Mouse (Mus musculus) intestine, postnatal 0 days (tissue): Measurements from ENCODE around the gene Rftn1. TPM values are rescaled to one million over a fixed set of nuclear protein-coding genes. Genes with fewer than 3 reads are reported as not detected.

ENCODE experiments used
- ATAC-seq: fragments of 200-750 bp; cut with Nextera tagmentation; 2 replicates; pipeline ENCODE4 v1.8.0; 2017; ENCODE audit warnings: mild to moderate bottlenecking, moderate TSS enrichment, moderate library complexity
- H3K27ac ChIP-seq: fragments of 300-500 bp; sonication (generic); 2 replicates; pipeline ENCODE4 v1.5.1; 2014; ENCODE audit warnings: mild to moderate bottlenecking, low read depth, low read length, moderate library complexity
- H3K27me3 ChIP-seq: fragments of 300-500 bp; sonication (generic); replicated peaks from 2 replicates; pipeline ENCODE4 v1.6.1; 2014; ENCODE audit warnings: low read length, mixed read lengths; ENCODE audit not compliant: control insufficient read depth, insufficient read depth
- H3K36me3 ChIP-seq: fragments of 300-500 bp; sonication (generic); 2 replicates; pipeline ENCODE4 v1.6.1; 2014; ENCODE audit warnings: mild to moderate bottlenecking, moderate library complexity; ENCODE audit not compliant: control insufficient read depth, insufficient read depth
- H3K4me1 ChIP-seq: fragments of 300-500 bp; sonication (generic); replicated peaks from 2 replicates; pipeline ENCODE4 v1.6.1; 2014; ENCODE audit warnings: antibody characterized with exemption, low read length, mixed read lengths; ENCODE audit not compliant: control insufficient read depth, insufficient read depth
- H3K4me2 ChIP-seq: fragments of 300-500 bp; sonication (generic); replicated peaks from 2 replicates; pipeline ENCODE4 v1.6.1; 2014; ENCODE audit warnings: low read depth, mild to moderate bottlenecking, moderate library complexity
- H3K4me3 ChIP-seq: fragments of 300-500 bp; sonication (generic); 2 replicates; pipeline ENCODE4 v1.5.1; 2014; ENCODE audit warnings: low read depth, low read length
- H3K9ac ChIP-seq: fragments of 300-500 bp; sonication (generic); 2 replicates; pipeline ENCODE4 v1.6.1; 2014; ENCODE audit warnings: mild to moderate bottlenecking, low read depth, low read length
- H3K9me3 ChIP-seq: fragments of 300-500 bp; sonication (generic); 2 replicates; pipeline ENCODE4 v1.6.1; 2016; ENCODE audit warnings: mixed run types; ENCODE audit not compliant: control insufficient read depth
- CTCF ChIP-seq: sonication (generic); IDR thresholded peaks from 2 replicates; pipeline ENCODE4 v1.5.1; 2016; ENCODE audit warnings: low read depth, mild to moderate bottlenecking, control low read depth, antibody characterized with exemption, moderate library complexity
- WGBS: fragments of 180-500 bp; shearing (Covaris S2); extraction: QIAGEN DNeasy Blood & Tissue Kit; methylation state at CpG from one replicate; pipeline ENCODE4 v1.1.7; 2014; 5-methylcytosine and 5-hydroxymethylcytosine counted together
- polyA plus RNA-seq: library from polyadenylated mRNA; unstranded; fragments of >200 nt; fragmentation: Nextera tagmentation; extraction: Ambion mirVana; gene quantifications from 2 replicates; pipeline ENCODE4 v1.2.1, GENCODE M21; 2015

The Rftn1 gene
- polyA plus RNA-seq, 1 experiment from 2014 or later, result 7.1 TPM

- no peaks in the 10 kb centered on the region for H3K4me1 ChIP-seq
- H3K4me2 ChIP-seq, result no peak overlapping the region
- no peak overlapping the region for H3K9ac ChIP-seq
- no peak overlapping the region for H3K27ac ChIP-seq
- H3K36me3 ChIP-seq, result no peaks in the 10 kb centered on the region
- no peak overlapping the region for H3K4me3 ChIP-seq
- no peak for TF ChIP-seq CTCF
- ATAC-seq, result no peak
- no peaks in the 10 kb centered on the region for H3K9me3 ChIP-seq
- no peaks in the 10 kb centered on the region for H3K27me3 ChIP-seq
- 94% methylated on average over 3 of the region's 3 CpGs for WGBS
These were observed 89.1 kb downstream of the Rftn1 start for GRCm38 (mm10) chr17:50101416-50101815.

DNA sequence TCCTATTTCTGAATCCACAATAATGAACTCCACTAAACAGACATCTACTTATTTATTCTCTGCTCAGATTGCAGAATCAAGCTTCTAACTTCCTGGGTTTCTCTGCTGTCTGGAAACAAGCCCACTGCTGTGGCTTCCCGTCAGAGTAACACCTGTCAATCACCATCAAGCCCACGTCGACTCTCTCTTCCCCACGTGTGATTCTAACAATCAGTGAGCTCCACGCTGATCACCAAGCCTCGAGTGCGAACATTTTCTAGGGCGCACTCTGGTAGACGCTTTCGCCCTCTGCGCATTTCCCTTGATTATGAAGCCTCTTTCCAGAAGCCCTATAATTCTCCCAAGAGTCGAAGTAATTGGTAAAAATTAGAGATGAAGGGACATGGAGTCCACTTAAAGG lies 90.4 kb downstream of the Rftn1 start:
- Histone ChIP-seq H3K9ac (no peak overlapping the region), H3K36me3 (no peaks in the 10 kb centered on the region), H3K27ac (no peak overlapping the region), H3K9me3 (no peaks in the 10 kb centered on the region), H3K4me1 (no peaks in the 10 kb centered on the region), H3K27me3 (no peaks in the 10 kb centered on the region), H3K4me3 (no peak overlapping the region), H3K4me2 (no peak overlapping the region)
- no peak for TF ChIP-seq CTCF
- WGBS, result 69% methylated on average over 12 of the region's 12 CpGs
- ATAC-seq, result no peak

- Histone ChIP-seq H3K9ac (no peak overlapping the region), H3K36me3 (no peaks in the 10 kb centered on the region), H3K9me3 (no peaks in the 10 kb centered on the region), H3K4me2 (no peak overlapping the region), H3K27ac (no peak overlapping the region), H3K4me3 (no peak overlapping the region), H3K4me1 (no peaks in the 10 kb centered on the region), H3K27me3 (no peaks in the 10 kb centered on the region)
- ATAC-seq, result no peak
- no peak for TF ChIP-seq CTCF
- WGBS, result 63% methylated on average over 8 of the region's 8 CpGs
These were observed 91.1 kb downstream of the Rftn1 start for GRCm38 (mm10) chr17:50099378-50099777.

DNA sequence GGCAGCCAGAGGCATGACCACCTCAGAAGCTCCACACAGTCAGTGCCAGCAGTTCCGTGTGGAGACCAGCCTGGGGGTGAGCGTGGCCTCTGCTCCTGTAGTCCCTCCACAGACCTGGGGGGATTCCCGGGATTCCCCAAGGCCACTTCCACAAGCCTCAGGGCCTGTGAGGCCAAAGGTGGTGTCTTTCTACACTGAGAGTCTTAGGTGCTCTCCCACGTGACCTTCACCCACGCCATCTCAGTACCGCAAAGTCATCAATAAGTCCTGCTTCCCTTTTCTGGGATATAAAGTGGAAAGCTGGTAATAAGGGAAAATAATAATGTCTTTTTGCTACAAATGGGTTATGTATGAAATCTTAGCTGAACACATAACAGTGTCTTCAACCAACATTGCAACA lies 92.2 kb downstream of the Rftn1 start:
- TF ChIP-seq CTCF, result no peak
- no peaks in the 10 kb centered on the region for H3K4me1 ChIP-seq
- no peak overlapping the region for H3K4me2 ChIP-seq
- H3K27me3 ChIP-seq, result no peaks in the 10 kb centered on the region
- ATAC-seq, result no peak
- H3K4me3 ChIP-seq, result no peak overlapping the region
- no peak overlapping the region for H3K27ac ChIP-seq
- 87% methylated on average over 6 of the region's 6 CpGs for WGBS
- H3K36me3 ChIP-seq, result no peaks in the 10 kb centered on the region
- no peaks in the 10 kb centered on the region for H3K9me3 ChIP-seq
- H3K9ac ChIP-seq, result no peak overlapping the region

DNA sequence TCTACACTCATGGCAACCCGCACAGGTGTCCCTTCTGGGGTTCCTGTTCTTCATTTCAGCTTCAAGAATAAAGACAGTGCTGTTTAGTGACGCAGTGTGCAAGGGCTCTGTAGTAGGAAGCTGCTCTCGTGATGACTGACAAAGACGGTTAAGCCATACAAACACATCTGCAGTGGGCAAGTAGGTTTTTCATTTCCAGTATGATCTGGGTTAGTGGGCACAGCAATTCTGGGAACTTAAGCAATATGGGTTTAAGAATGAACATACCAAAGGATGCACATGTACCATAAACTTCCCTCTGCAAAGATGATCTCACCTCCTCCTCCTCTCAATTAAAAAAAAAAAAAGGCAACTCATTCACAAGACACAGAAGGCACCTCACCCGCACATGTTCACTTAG lies 92.6 kb downstream of the Rftn1 start:
- Histone ChIP-seq H3K9ac (no peak overlapping the region), H3K9me3 (no peaks in the 10 kb centered on the region), H3K4me3 (no peak overlapping the region), H3K27ac (no peak overlapping the region), H3K4me2 (no peak overlapping the region), H3K4me1 (no peaks in the 10 kb centered on the region), H3K27me3 (no peaks in the 10 kb centered on the region), H3K36me3 (no peaks in the 10 kb centered on the region)
- no peak for TF ChIP-seq CTCF
- WGBS, result 91% methylated on average over 5 of the region's 5 CpGs
- no peak for ATAC-seq

GRCm38 (mm10) chr17:50096305-50096704 lies 94.2 kb downstream of the Rftn1 start:
- Histone ChIP-seq H3K4me3 (no peak overlapping the region), H3K9ac (no peak overlapping the region), H3K36me3 (no peaks in the 10 kb centered on the region), H3K4me2 (no peak overlapping the region), H3K27ac (no peak overlapping the region), H3K9me3 (no peaks in the 10 kb centered on the region), H3K4me1 (no peaks in the 10 kb centered on the region), H3K27me3 (no peaks in the 10 kb centered on the region)
- ATAC-seq, result no peak
- no peak for TF ChIP-seq CTCF
- 92% methylated on average over 4 of the region's 4 CpGs for WGBS

- Histone ChIP-seq H3K9ac (no peak overlapping the region), H3K27ac (no peak overlapping the region), H3K4me3 (no peak overlapping the region), H3K9me3 (no peaks in the 10 kb centered on the region), H3K4me2 (no peak overlapping the region), H3K27me3 (no peaks in the 10 kb centered on the region), H3K36me3 (no peaks in the 10 kb centered on the region), H3K4me1 (no peaks in the 10 kb centered on the region)
- no peak for ATAC-seq
- TF ChIP-seq CTCF, result no peak
These were observed 95.9 kb downstream of the Rftn1 start for GRCm38 (mm10) chr17:50094596-50094995.
